ENCODE assay signal across 7 mouse cellular contexts in the genomic region with DNA sequence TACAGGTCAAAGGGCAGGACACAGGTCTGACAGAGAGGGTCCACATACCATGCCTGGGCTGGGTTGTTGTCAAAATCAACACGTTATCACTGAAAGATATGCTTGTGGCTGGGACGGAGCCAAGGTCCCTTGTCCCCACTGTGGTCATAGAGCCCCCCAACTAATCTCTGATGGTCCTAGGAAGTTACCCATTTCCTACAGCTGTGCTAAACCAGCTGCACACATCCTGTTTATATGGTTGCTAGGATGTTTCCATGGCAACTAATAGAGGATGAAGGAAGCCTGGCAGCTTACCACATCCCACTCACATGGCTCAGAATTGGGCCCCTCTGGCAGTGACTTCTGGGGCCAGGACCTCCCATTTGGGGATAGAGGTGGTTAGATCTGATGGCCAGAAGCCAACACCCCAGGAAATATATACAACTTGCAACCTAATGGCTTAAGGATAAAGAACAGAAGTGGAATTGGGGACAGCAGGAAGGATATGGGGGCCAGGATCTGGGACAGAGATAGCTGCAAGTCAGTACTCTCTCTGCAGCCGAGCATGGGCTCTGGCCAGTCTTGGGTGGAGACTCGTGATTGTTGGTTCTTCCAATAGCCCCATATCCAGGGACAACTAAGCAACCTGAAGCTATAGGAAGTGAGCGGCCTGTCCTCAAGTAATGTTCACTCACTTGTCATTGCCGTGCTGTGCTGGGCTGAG. TPM values are rescaled to one million over a fixed set of nuclear protein-coding genes. Genes with fewer than 3 reads are reported as not detected.
DNase-seq lines count a peak whose midpoint lies in the region; ATAC-seq and TF ChIP-seq lines count a peak whose summit lies in the region.

No protein-coding gene starts in this region.

- peak; percentile 36; the same call in 1 of the 2 replicates for TF ChIP-seq EP300 in liver, postnatal 0 days (IDR thresholded peaks at IDR 0.05; ENCODE audit: low read depth)

- no peak overlapping the region; the same call in 1 of the 2 replicates for H3K27ac ChIP-seq in liver, postnatal 0 days (ENCODE audit: low read depth)

- H3K4me3 ChIP-seq in liver, postnatal 0 days (ENCODE audit: low read depth, low read length) = no peak overlapping the region

- DNase-seq in CD4-positive helper T cell, adult 2 months (ENCODE audit: low read depth, low spot score) = peak; percentile 36
- DNase-seq in brain, embryonic 18.5 days (ENCODE audit: low read depth, low spot score) = peak; percentile 39
- peak; percentile 42 to 56 for DNase-seq in heart, postnatal 36 days
- DNase-seq in liver, postnatal 0 days = no peak
- DNase-seq in yolk sac, embryonic 10.5 days (ENCODE audit: low spot score) = peak; percentile 26
- DNase-seq in right cerebral cortex, postnatal 14 days = no peak
- DNase-seq in layer of hippocampus, adult 11-12 months (ENCODE audit: low spot score) = no peak

- no peaks in the 10 kb centered on the region for H3K9me3 ChIP-seq in liver, postnatal 0 days (ENCODE audit: low read length)

- no peaks in the 10 kb centered on the region for H3K27me3 ChIP-seq in liver, postnatal 0 days (ENCODE audit: insufficient read depth, low read length)

- intact Hi-C loops in heart, postnatal 36 days (cut with DNase I) = no loop called here

- H3K4me2 ChIP-seq in liver, postnatal 0 days (ENCODE audit: low read depth, low read length) = no peak overlapping the region

- H3K36me3 ChIP-seq in liver, postnatal 0 days (replicated peaks; ENCODE audit: insufficient read depth, low read length) = no peaks in the 10 kb centered on the region

- ATAC-seq in liver, postnatal 0 days = peak; percentile 70

- H3K4me1 ChIP-seq in liver, postnatal 0 days (ENCODE audit: insufficient read depth) = no peaks in the 10 kb centered on the region

- 38% methylated on average over 6 of the region's 6 CpGs for WGBS in liver, postnatal 0 days (ENCODE audit: insufficient replicate concordance)

- H3K9ac ChIP-seq in liver, postnatal 0 days (replicated peaks) = no peak overlapping the region

- TF ChIP-seq CTCF in liver, postnatal 0 days (IDR thresholded peaks at IDR 0.05; ENCODE audit: low read depth) = no peak

RNA-seq across cellular contexts. Expression of a gene that starts 43.6 kb away (rescaled TPM):
- total RNA-seq in heart, postnatal 36 days (2021) = 1 to 10 TPM; 3.1 to 3.7 TPM
- polyA plus RNA-seq in liver, postnatal 0 days (2015; fragmentation: Nextera tagmentation; extraction: Ambion mirVana) = 4.3 and 5.5 TPM in 2 replicates

Comparison
In these comparisons a context has a peak if more than half of its experiments do, and no peak if none do; other contexts are left out.
1. DNase-seq: peak in CD4-positive helper T cell, adult 2 months (single experiment), brain, embryonic 18.5 days (single experiment), heart, postnatal 36 days (2 of 2) and yolk sac, embryonic 10.5 days (single experiment); none in liver, postnatal 0 days (single experiment), right cerebral cortex, postnatal 14 days (single experiment) and layer of hippocampus, adult 11-12 months (single experiment).